8 mouse cellular contexts compared by ENCODE assay signal in the genomic region with DNA sequence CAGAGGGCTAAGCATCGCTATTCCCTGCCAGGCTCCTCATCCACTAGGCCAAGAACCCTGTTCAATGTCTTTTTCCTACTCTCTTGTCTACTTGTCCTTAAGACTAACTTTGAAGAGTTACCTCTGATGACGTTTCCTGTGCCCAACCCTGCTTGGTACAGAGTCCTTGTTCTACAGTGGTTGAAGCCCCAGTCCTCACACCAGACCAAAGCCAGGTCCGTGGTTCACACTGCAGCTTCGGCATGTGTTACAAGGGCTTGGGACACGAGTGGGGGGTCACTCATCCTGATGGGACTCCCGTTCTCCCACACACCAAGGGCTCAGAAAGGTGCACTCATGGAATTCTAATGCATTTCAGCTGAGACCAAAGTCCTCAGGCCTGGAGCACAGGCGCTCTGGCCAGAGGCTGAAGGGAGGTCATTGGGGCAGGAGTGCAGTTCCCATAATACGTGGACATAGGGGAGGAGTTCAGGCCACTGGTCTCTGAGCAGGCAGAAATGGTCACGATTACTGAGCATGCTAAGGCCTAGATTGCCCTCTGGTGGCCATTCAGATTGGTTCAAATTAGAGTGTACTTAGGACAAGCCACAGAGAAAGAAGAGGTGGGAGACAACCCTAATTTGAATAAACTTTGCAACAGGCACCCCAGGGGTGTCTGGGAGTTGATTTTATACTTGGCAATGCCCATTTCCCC.
DNase-seq lines count a peak whose midpoint lies in the region; ATAC-seq and TF ChIP-seq lines count a peak whose summit lies in the region.

No protein-coding gene starts in this region.

- peak; percentile 13 to 27 for DNase-seq in heart, postnatal 10 days
- DNase-seq in B cell, adult 2 months = peak; percentile 5 to 19
- peak; percentile 71 for DNase-seq in adipocyte (ENCODE audit: low spot score)
- DNase-seq in kidney, adult 2 months = peak; percentile 88
- DNase-seq in frontal cortex, postnatal 14 days (ENCODE audit: low spot score in 2 of 2) = no peak
- DNase-seq in ovary, postnatal 14 days (ENCODE audit: low spot score) = no peak

- no peak overlapping the region for H3K4me2 ChIP-seq in heart, embryonic 11.5 days

- no peak overlapping the region for H3K27ac ChIP-seq in heart, embryonic 11.5 days (ENCODE audit: low read depth, low read length)
- no peak overlapping the region for H3K27ac ChIP-seq in kidney, adult 2 months (ENCODE audit: insufficient read depth, low read depth, low read length)

- peak; percentile 78 for TF ChIP-seq CTCF in kidney, adult 2 months (conservative IDR thresholded peaks at IDR 0.05; ENCODE audit: insufficient read depth, insufficient read length, low read depth, low read length)

- intact Hi-C loops in heart, postnatal 10 days (cut with DNase I) = no loop called here

- WGBS in heart, embryonic 11.5 days (ENCODE audit: insufficient replicate concordance) = 78% methylated on average over 9 of the region's 9 CpGs
- 51% methylated on average over 9 of the region's 9 CpGs for WGBS in kidney, adult 2 months

- H3K27me3 ChIP-seq in heart, embryonic 11.5 days (ENCODE audit: control insufficient read depth, insufficient read depth, low read length) = no peaks in the 10 kb centered on the region
- H3K27me3 ChIP-seq in kidney, adult 2 months (replicated peaks; ENCODE audit: control insufficient read depth, insufficient read depth, low read length) = no peaks in the 10 kb centered on the region
- H3K27me3 ChIP-seq in megakaryocyte, embryonic 14.5 days (replicated peaks) = peaks cover 3% of the 10 kb centered on the region

- no peak overlapping the region for H3K9ac ChIP-seq in heart, embryonic 11.5 days (ENCODE audit: low read depth, low read length)

- ATAC-seq in heart, embryonic 11.5 days (replicated peaks; ENCODE audit: insufficient number of reproducible peaks, low FRiP score, low TSS enrichment) = no peak

- H3K9me3 ChIP-seq in heart, embryonic 11.5 days (replicated peaks; ENCODE audit: control insufficient read depth, low read length) = 0 out of 2 replicates have a peak, but pooled peaks cover 3% of the 10 kb centered on the region
- H3K9me3 ChIP-seq in megakaryocyte, embryonic 14.5 days = peaks cover 21% of the 10 kb centered on the region

- H3K4me3 ChIP-seq in heart, embryonic 11.5 days (ENCODE audit: low read depth, low read length) = no peak overlapping the region
- no peak overlapping the region for H3K4me3 ChIP-seq in kidney, adult 2 months (ENCODE audit: insufficient read depth, low read depth, low read length)
- H3K4me3 ChIP-seq in megakaryocyte, embryonic 14.5 days (replicated peaks) = peak overlapping the region; percentile 50

- H3K4me1 ChIP-seq in heart, embryonic 11.5 days (ENCODE audit: control insufficient read depth, insufficient read depth, low read length) = peaks cover 5% of the 10 kb centered on the region
- peaks cover 5% of the 10 kb centered on the region; the same call in 1 of the 2 replicates for H3K4me1 ChIP-seq in kidney, adult 2 months (ENCODE audit: control insufficient read depth, insufficient read depth, low read length)
- peaks cover 28% of the 10 kb centered on the region for H3K4me1 ChIP-seq in megakaryocyte, embryonic 14.5 days

- H3K36me3 ChIP-seq in heart, embryonic 11.5 days (ENCODE audit: control insufficient read depth, insufficient read depth, low read length) = no peaks in the 10 kb centered on the region
- H3K36me3 ChIP-seq in kidney, adult 2 months (ENCODE audit: control insufficient read depth, insufficient read depth, low read length) = no peaks in the 10 kb centered on the region
- peaks cover 3% of the 10 kb centered on the region for H3K36me3 ChIP-seq in megakaryocyte, embryonic 14.5 days (replicated peaks; ENCODE audit: low read length)

- no peak for TF ChIP-seq POLR2A in kidney, adult 2 months (IDR thresholded peaks at IDR 0.05; ENCODE audit: low read depth, low read length)

Comparison
In these comparisons a context has a peak if more than half of its experiments do, and no peak if none do; other contexts are left out.
1. DNase-seq: peak in heart, postnatal 10 days (2 of 2), B cell, adult 2 months (2 of 2), adipocyte (single experiment) and kidney, adult 2 months (single experiment); none in frontal cortex, postnatal 14 days (0 of 2) and ovary, postnatal 14 days (single experiment).